Mouse (Mus musculus): ENCODE results near the gene Cdr2. TPM values are rescaled to one million over a fixed set of nuclear protein-coding genes. Genes with fewer than 3 reads are reported as not detected.
"Not testable (repeated sequence)": the region's sequence is repeated elsewhere in the genome, so short reads cannot be mapped to it uniquely, and the experiment has no call there.

Gene Cdr2
- 18.5 and 41.5 TPM in 2 replicates for total RNA-seq (2014; rRNA removed; ENCODE audit: low replicate concordance)
- polyA plus RNA-seq (2015; fragmentation: Nextera tagmentation; extraction: Ambion mirVana) = 3.5 and 4.5 TPM in 2 replicates

GRCm38 (mm10) chr7:120982200-120982841, at the start of gene Cdr2, which contains the start of gene Mfsd13b:
TSS of gene Cdr2 (minus strand) at chr7:120982312.
TSS of gene Mfsd13b (plus strand) at chr7:120982509.
- no peaks in the 10 kb centered on the region for H3K4me1 ChIP-seq (ENCODE audit: control insufficient read depth, insufficient read depth)
- ATAC-seq (ENCODE audit: insufficient read depth, low read depth) (peak; percentile 97), DNase-seq (ENCODE audit: low spot score) (peak; percentile 93)
- H3K4me2 ChIP-seq (ENCODE audit: low read depth, low read length) = peak within 1 kb of the TSS; percentile 90
- H3K9me3 ChIP-seq (replicated peaks; ENCODE audit: control insufficient read depth, low read length) = no peaks in the 10 kb centered on the region
- TF ChIP-seq CTCF (IDR thresholded peaks at IDR 0.05; ENCODE audit: low read depth) (no peak), EP300 (IDR thresholded peaks at IDR 0.05; ENCODE audit: low read depth) (peak; percentile 81)
- under 1% methylated on average over 43 of the region's 46 CpGs for WGBS
- H3K27me3 ChIP-seq (ENCODE audit: control insufficient read depth, insufficient read depth, low read length) = no peaks in the 10 kb centered on the region
- H3K27ac ChIP-seq (ENCODE audit: low read depth) = peak within 1 kb of the TSS; percentile 83
- peak within 1 kb of the TSS; percentile 97 for H3K4me3 ChIP-seq (ENCODE audit: low read depth, low read length)
- peak within 1 kb of the TSS; percentile 73 for H3K9ac ChIP-seq (replicated peaks; ENCODE audit: low read depth, low read length)
- H3K36me3 ChIP-seq (replicated peaks; ENCODE audit: control insufficient read depth, insufficient read depth, low read length) = no peaks in the 10 kb centered on the region

- H3K4me3 ChIP-seq (ENCODE audit: low read depth, low read length); H3K9me3 ChIP-seq (replicated peaks; ENCODE audit: control insufficient read depth, low read length); H3K27ac ChIP-seq (ENCODE audit: low read depth); DNase-seq (ENCODE audit: low spot score); ATAC-seq (ENCODE audit: insufficient read depth, low read depth); H3K4me1 ChIP-seq (ENCODE audit: control insufficient read depth, insufficient read depth); H3K36me3 ChIP-seq (replicated peaks; ENCODE audit: control insufficient read depth, insufficient read depth, low read length); H3K4me2 ChIP-seq (ENCODE audit: low read depth, low read length); H3K9ac ChIP-seq (replicated peaks; ENCODE audit: low read depth, low read length): not testable (repeated sequence)
- peaks cover 22% of the 10 kb centered on the region for H3K27me3 ChIP-seq (ENCODE audit: control insufficient read depth, insufficient read depth, low read length)
Measured at GRCm38 (mm10) chr7:121029947-121030346, 47.8 kb upstream of the Cdr2 start.

- Histone ChIP-seq H3K4me3 (ENCODE audit: low read depth, low read length) (no peak overlapping the region), H3K27me3 (ENCODE audit: control insufficient read depth, insufficient read depth, low read length) (peaks cover 6% of the 10 kb centered on the region; the same call in 1 of the 2 replicates), H3K4me1 (ENCODE audit: control insufficient read depth, insufficient read depth) (no peaks in the 10 kb centered on the region), H3K36me3 (replicated peaks; ENCODE audit: control insufficient read depth, insufficient read depth, low read length) (no peaks in the 10 kb centered on the region), H3K9me3 (replicated peaks; ENCODE audit: control insufficient read depth, low read length) (no peaks in the 10 kb centered on the region), H3K4me2 (ENCODE audit: low read depth, low read length) (no peak overlapping the region), H3K9ac (replicated peaks; ENCODE audit: low read depth, low read length) (no peak overlapping the region), H3K27ac (ENCODE audit: low read depth) (no peak overlapping the region)
- TF ChIP-seq EP300 (IDR thresholded peaks at IDR 0.05; ENCODE audit: low read depth) = no peak
- DNase-seq (ENCODE audit: low spot score) (no peak), ATAC-seq (ENCODE audit: insufficient read depth, low read depth) (no peak)
- 56% methylated on average over 3 of the region's 3 CpGs for WGBS
Measured at GRCm38 (mm10) chr7:121026300-121026699, 44.2 kb upstream of the Cdr2 start.

DNA sequence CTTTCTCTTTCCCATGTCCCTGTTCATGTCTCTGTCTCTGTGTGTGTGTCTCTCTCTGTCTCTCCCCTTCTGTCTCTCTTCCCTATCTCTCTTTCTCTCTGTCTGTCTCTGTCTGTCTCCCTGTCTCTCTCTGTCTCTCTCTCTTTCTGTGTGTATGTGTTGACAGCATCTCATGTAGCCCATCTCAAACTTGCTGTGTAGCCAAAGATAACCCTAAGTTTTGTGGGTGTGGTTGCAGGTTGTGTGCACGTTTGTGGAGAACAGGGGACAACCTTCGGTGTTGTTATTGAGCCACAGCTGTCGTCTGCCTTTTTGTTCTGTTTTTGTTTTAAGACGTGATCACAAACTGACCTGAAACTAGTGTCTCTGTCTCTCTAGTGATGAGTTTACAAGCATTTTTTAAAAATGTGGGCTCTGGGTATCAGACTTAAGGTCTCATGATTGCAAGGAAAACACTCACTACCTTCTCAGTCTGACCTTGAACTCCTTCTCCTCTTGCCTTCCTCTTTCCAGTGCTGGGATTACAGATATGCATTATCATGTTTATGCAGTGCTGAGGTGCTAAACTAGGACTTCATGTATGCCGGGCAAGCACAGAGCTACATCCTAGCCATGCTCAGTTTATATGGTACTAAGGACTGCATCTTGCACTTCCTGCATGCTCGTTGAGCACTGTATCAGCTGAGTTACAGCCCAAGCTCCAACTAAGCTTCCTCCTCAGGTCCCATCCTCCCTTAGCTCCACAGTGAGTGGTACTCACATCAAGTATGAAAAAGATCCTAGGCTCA, 43.3 kb upstream of the Cdr2 start:
- no peak for DNase-seq (ENCODE audit: low spot score)
- Histone ChIP-seq H3K36me3 (replicated peaks; ENCODE audit: control insufficient read depth, insufficient read depth, low read length) (no peaks in the 10 kb centered on the region), H3K27me3 (ENCODE audit: control insufficient read depth, insufficient read depth, low read length) (peaks cover 6% of the 10 kb centered on the region; the same call in 1 of the 2 replicates), H3K9me3 (replicated peaks; ENCODE audit: control insufficient read depth, low read length) (no peaks in the 10 kb centered on the region), H3K27ac (ENCODE audit: low read depth) (no peak overlapping the region), H3K9ac (replicated peaks; ENCODE audit: low read depth, low read length) (no peak overlapping the region), H3K4me2 (ENCODE audit: low read depth, low read length) (no peak overlapping the region), H3K4me1 (ENCODE audit: control insufficient read depth, insufficient read depth) (no peaks in the 10 kb centered on the region), H3K4me3 (ENCODE audit: low read depth, low read length) (no peak overlapping the region)
- TF ChIP-seq CTCF (IDR thresholded peaks at IDR 0.05; ENCODE audit: low read depth) (no peak), EP300 (IDR thresholded peaks at IDR 0.05; ENCODE audit: low read depth) (no peak)
- ATAC-seq (ENCODE audit: insufficient read depth, low read depth) = no peak
- 53% methylated on average over 6 of the region's 6 CpGs for WGBS

- H3K4me2 ChIP-seq (ENCODE audit: low read depth, low read length) = no peak overlapping the region
- no peak for ATAC-seq (ENCODE audit: insufficient read depth, low read depth)
- no peak overlapping the region for H3K4me3 ChIP-seq (ENCODE audit: low read depth, low read length)
- no peaks in the 10 kb centered on the region for H3K9me3 ChIP-seq (replicated peaks; ENCODE audit: control insufficient read depth, low read length)
- TF ChIP-seq CTCF (IDR thresholded peaks at IDR 0.05; ENCODE audit: low read depth) = peak; percentile 27
- TF ChIP-seq EP300 (IDR thresholded peaks at IDR 0.05; ENCODE audit: low read depth) = no peak
- no peak overlapping the region for H3K27ac ChIP-seq (ENCODE audit: low read depth)
- DNase-seq (ENCODE audit: low spot score) = no peak
- H3K36me3 ChIP-seq (replicated peaks; ENCODE audit: control insufficient read depth, insufficient read depth, low read length) = no peaks in the 10 kb centered on the region
- 35% methylated on average over 8 of the region's 8 CpGs for WGBS
- H3K27me3 ChIP-seq (ENCODE audit: control insufficient read depth, insufficient read depth, low read length) = no peaks in the 10 kb centered on the region
- no peak overlapping the region for H3K9ac ChIP-seq (replicated peaks; ENCODE audit: low read depth, low read length)
- H3K4me1 ChIP-seq (ENCODE audit: control insufficient read depth, insufficient read depth) = no peaks in the 10 kb centered on the region
Measured at GRCm38 (mm10) chr7:121020277-121020676, 38.2 kb upstream of the Cdr2 start.
